Mouse (Mus musculus): ENCODE results near the gene Bmp10.

GRCm38 (mm10) chr6:87424037-87424816, 4.6 kb upstream of the Bmp10 start:
- TF ChIP-seq CTCF (IDR thresholded peaks at IDR 0.05; ENCODE audit: low read depth) (no peak), EP300 (IDR thresholded peaks at IDR 0.05; ENCODE audit: low read depth) (0 out of 2 replicates have a peak, but pooled peaks have one; percentile 18)

Data from liver, postnatal 0 days (tissue).